Mouse (Mus musculus) embryo, embryonic 11.5 days (tissue): ENCODE results near the gene Gm10643.
A peak's percentile ranks its signal among the peaks of the same experiment; 100 is the strongest.

Source experiments
- DNase-seq: peaks from one replicate; pipeline ENCODE4 v3.0.0-alpha.2; 2012; ENCODE audit warnings: low read depth, low spot score

Gm10643 gene

GRCm38 (mm10) chr8:84065037-84065436, at the start of gene Gm10643:
Gene Gm10643 (minus strand): TSS chr8:84065137.
- DNase-seq: no peak

GRCm38 (mm10) chr8:84106216-84107040, 41.5 kb upstream of the Gm10643 start:
- no peak for DNase-seq

GRCm38 (mm10) chr8:84105676-84106075, 40.7 kb upstream of the Gm10643 start:
- DNase-seq: no peak

- peak; percentile 97 for DNase-seq
These were observed 40.0 kb upstream of the Gm10643 start, which contains the start of gene Dcaf15 for GRCm38 (mm10) chr8:84104697-84105609. Gene Dcaf15 (minus strand): TSS chr8:84104768.

GRCm38 (mm10) chr8:84104221-84104620, 39.3 kb upstream of the Gm10643 start:
- peak; percentile 61 for DNase-seq

GRCm38 (mm10) chr8:84103601-84104000, 38.7 kb upstream of the Gm10643 start:
- no peak for DNase-seq

- no peak for DNase-seq
These were observed 36.7 kb upstream of the Gm10643 start for GRCm38 (mm10) chr8:84101476-84102270.

GRCm38 (mm10) chr8:84098376-84098775, 33.4 kb upstream of the Gm10643 start:
- no peak for DNase-seq

GRCm38 (mm10) chr8:84096061-84096460, 31.1 kb upstream of the Gm10643 start:
- no peak for DNase-seq

- DNase-seq: no peak
These were observed 25.6 kb upstream of the Gm10643 start for GRCm38 (mm10) chr8:84090585-84090984.

- DNase-seq: no peak
These were observed 24.3 kb upstream of the Gm10643 start for GRCm38 (mm10) chr8:84089277-84089676.

GRCm38 (mm10) chr8:84087821-84088220, 22.9 kb upstream of the Gm10643 start:
- DNase-seq: no peak

- DNase-seq: no peak
These were observed 22.2 kb upstream of the Gm10643 start for GRCm38 (mm10) chr8:84087156-84087555.

GRCm38 (mm10) chr8:84084341-84085115, 19.6 kb upstream of the Gm10643 start:
- no peak for DNase-seq

GRCm38 (mm10) chr8:84083829-84084241, 18.9 kb upstream of the Gm10643 start:
- no peak for DNase-seq

- no peak for DNase-seq
These were observed 14.3 kb upstream of the Gm10643 start for GRCm38 (mm10) chr8:84079206-84079605.

- no peak for DNase-seq
These were observed 11.9 kb upstream of the Gm10643 start for GRCm38 (mm10) chr8:84076849-84077248.

GRCm38 (mm10) chr8:84076412-84076811, 11.5 kb upstream of the Gm10643 start:
- no peak for DNase-seq

- no peak for DNase-seq
These were observed 8.5 kb upstream of the Gm10643 start for GRCm38 (mm10) chr8:84073230-84073976.

GRCm38 (mm10) chr8:84072321-84072720, 7.4 kb upstream of the Gm10643 start:
- DNase-seq: no peak
